Mouse (Mus musculus) midbrain, embryonic 11.5 days (tissue): ENCODE measurements around the gene Ophn1. TPM values are rescaled to one million over a fixed set of nuclear protein-coding genes. Genes with fewer than 3 reads are reported as not detected.
A peak's percentile ranks its signal among the peaks of the same experiment; 100 is the strongest.

Experiments used
- ATAC-seq: fragments of 200-750 bp; cut with Nextera tagmentation; 2 replicates; pipeline ENCODE4 v1.8.0; 2017; ENCODE audit warnings: moderate TSS enrichment, moderate library complexity; ENCODE audit not compliant: low FRiP score
- DNase-seq: peaks from one replicate; pipeline ENCODE4 v3.0.0; 2015; ENCODE audit warnings: low spot score; ENCODE audit errors: missing footprints
- H3K27ac ChIP-seq: fragments of 300-500 bp; sonication (generic); 2 replicates; pipeline ENCODE4 v1.5.1; 2014; ENCODE audit warnings: low read depth, low read length
- H3K27me3 ChIP-seq: fragments of 300-500 bp; sonication (generic); 2 replicates; pipeline ENCODE4 v1.6.1; 2014; ENCODE audit warnings: mild to moderate bottlenecking, low read length, moderate library complexity, mixed read lengths; ENCODE audit not compliant: control insufficient read depth, insufficient read depth
- H3K36me3 ChIP-seq: fragments of 300-500 bp; sonication (generic); 2 replicates; pipeline ENCODE4 v1.6.1; 2014; ENCODE audit warnings: mild to moderate bottlenecking, low read length, moderate library complexity, mixed read lengths; ENCODE audit not compliant: control insufficient read depth, insufficient read depth
- H3K4me1 ChIP-seq: fragments of 300-500 bp; sonication (generic); 2 replicates; pipeline ENCODE4 v1.6.1; 2014; ENCODE audit warnings: low read length; ENCODE audit not compliant: control insufficient read depth, insufficient read depth
- H3K4me2 ChIP-seq: fragments of 300-500 bp; sonication (generic); 2 replicates; pipeline ENCODE4 v1.6.1; 2014; ENCODE audit warnings: mild to moderate bottlenecking, moderate library complexity
- H3K4me3 ChIP-seq: fragments of 300-500 bp; sonication (generic); 2 replicates; pipeline ENCODE4 v1.5.1; 2014; ENCODE audit warnings: low read depth, low read length
- H3K9ac ChIP-seq: fragments of 300-500 bp; sonication (generic); 2 replicates; pipeline ENCODE4 v1.6.1; 2014; ENCODE audit warnings: low read length
- H3K9me3 ChIP-seq: fragments of 300-500 bp; sonication (generic); 2 replicates; pipeline ENCODE4 v1.6.1; 2016; ENCODE audit warnings: low read length; ENCODE audit not compliant: control insufficient read depth
- WGBS: fragments of 180-500 bp; shearing (Covaris S2); extraction: QIAGEN DNeasy Blood & Tissue Kit; methylation state at CpG from one replicate; pipeline ENCODE4 v1.1.7; 2014; 5-methylcytosine and 5-hydroxymethylcytosine counted together
- polyA plus RNA-seq: library from polyadenylated mRNA; unstranded; fragments of >200 nt; fragmentation: Nextera tagmentation; extraction: Ambion mirVana; gene quantifications from 2 replicates; pipeline ENCODE4 v1.2.1, GENCODE M21; 2014

The Ophn1 gene
- polyA plus RNA-seq, result 22.1 and 22.2 TPM in 2 replicates

- Histone ChIP-seq H3K9ac (peak within 1 kb of the TSS; percentile 70), H3K9me3 (no peaks in the 10 kb centered on the region), H3K36me3 (no peaks in the 10 kb centered on the region), H3K4me2 (peak within 1 kb of the TSS; percentile 48), H3K27ac (peak within 1 kb of the TSS; percentile 68), H3K4me1 (no peaks in the 10 kb centered on the region), H3K27me3 (peaks cover 6% of the 10 kb centered on the region; the same call in 1 of the 2 replicates), H3K4me3 (peak within 1 kb of the TSS; percentile 48)
- WGBS, result 20% methylated on average over 47 of the region's 48 CpGs
- DNase-seq (peak; percentile 93), ATAC-seq (peak; percentile 93)
These were observed at the start of gene Ophn1 for GRCm38 (mm10) chrX:98890406-98891116. Gene Ophn1 (minus strand): TSS chrX:98891025.

- Histone ChIP-seq H3K27ac (peak overlapping the region; percentile 81), H3K4me1 (peaks cover 4% of the 10 kb centered on the region; the same call in 1 of the 2 replicates), H3K9me3 (no peaks in the 10 kb centered on the region), H3K27me3 (no peaks in the 10 kb centered on the region), H3K4me3 (peak overlapping the region; percentile 51), H3K4me2 (peak overlapping the region; percentile 53), H3K9ac (peak overlapping the region; percentile 65), H3K36me3 (no peaks in the 10 kb centered on the region)
- DNase-seq (peak; percentile 98), ATAC-seq (peak; percentile 90)
- 30% methylated on average over 55 of the region's 57 CpGs for WGBS
These were observed 46.9 kb upstream of the Ophn1 start for GRCm38 (mm10) chrX:98937555-98938294.

GRCm38 (mm10) chrX:98936707-98937554, 46.1 kb upstream of the Ophn1 start:
- peak; percentile 98 for DNase-seq
- H3K4me3 ChIP-seq, result peak overlapping the region; percentile 51
- no peaks in the 10 kb centered on the region for H3K36me3 ChIP-seq
- 18% methylated on average over 66 of the region's 66 CpGs for WGBS
- ATAC-seq, result peak; percentile 93
- H3K9ac ChIP-seq, result peak overlapping the region; percentile 65
- no peaks in the 10 kb centered on the region for H3K9me3 ChIP-seq
- peak overlapping the region; percentile 81 for H3K27ac ChIP-seq
- H3K27me3 ChIP-seq, result no peaks in the 10 kb centered on the region
- peak overlapping the region; percentile 53 for H3K4me2 ChIP-seq
- H3K4me1 ChIP-seq, result peaks cover 4% of the 10 kb centered on the region; the same call in 1 of the 2 replicates

- peak within 1 kb of the TSS; percentile 51 for H3K4me3 ChIP-seq
- no peaks in the 10 kb centered on the region for H3K36me3 ChIP-seq
- H3K27me3 ChIP-seq, result no peaks in the 10 kb centered on the region
- peak within 1 kb of the TSS; percentile 81 for H3K27ac ChIP-seq
- no peak for DNase-seq
- H3K9me3 ChIP-seq, result no peaks in the 10 kb centered on the region
- ATAC-seq, result no peak
- peak within 1 kb of the TSS; percentile 53 for H3K4me2 ChIP-seq
- H3K9ac ChIP-seq, result peak within 1 kb of the TSS; percentile 65
- H3K4me1 ChIP-seq, result peaks cover 4% of the 10 kb centered on the region; the same call in 1 of the 2 replicates
- WGBS, result 76% methylated on average over 3 of the region's 3 CpGs
These were observed 45.3 kb upstream of the Ophn1 start, which contains the start of gene Yipf6 for GRCm38 (mm10) chrX:98936101-98936500. Gene Yipf6 (plus strand): TSS chrX:98936316.

GRCm38 (mm10) chrX:98919423-98919822, 28.6 kb upstream of the Ophn1 start:
- Histone ChIP-seq H3K9me3 (no peaks in the 10 kb centered on the region), H3K4me3 (no peak overlapping the region), H3K4me2 (no peak overlapping the region), H3K9ac (no peak overlapping the region), H3K27me3 (no peaks in the 10 kb centered on the region), H3K27ac (no peak overlapping the region), H3K4me1 (no peaks in the 10 kb centered on the region), H3K36me3 (no peaks in the 10 kb centered on the region)
- DNase-seq, result peak; percentile 86
- WGBS, result 29% methylated on average over 6 of the region's 6 CpGs
- ATAC-seq, result no peak

GRCm38 (mm10) chrX:98908910-98909309, 18.1 kb upstream of the Ophn1 start:
- WGBS, result 54% methylated on average over 1 of the region's 1 CpGs
- H3K27me3 ChIP-seq, result 0 out of 2 replicates have a peak, but pooled peaks cover 2% of the 10 kb centered on the region
- ATAC-seq, result no peak
- H3K9ac ChIP-seq, result no peak overlapping the region
- no peaks in the 10 kb centered on the region for H3K4me1 ChIP-seq
- no peak overlapping the region for H3K4me2 ChIP-seq
- no peak overlapping the region for H3K4me3 ChIP-seq
- DNase-seq, result no peak
- no peaks in the 10 kb centered on the region for H3K9me3 ChIP-seq
- H3K27ac ChIP-seq, result no peak overlapping the region
- no peaks in the 10 kb centered on the region for H3K36me3 ChIP-seq

GRCm38 (mm10) chrX:98904226-98904625, 13.4 kb upstream of the Ophn1 start:
- no peak overlapping the region for H3K4me2 ChIP-seq
- H3K4me3 ChIP-seq, result no peak overlapping the region
- H3K4me1 ChIP-seq, result no peaks in the 10 kb centered on the region
- H3K9ac ChIP-seq, result no peak overlapping the region
- DNase-seq (no peak), ATAC-seq (no peak)
- 91% methylated on average over 6 of the region's 6 CpGs for WGBS
- H3K9me3 ChIP-seq, result no peaks in the 10 kb centered on the region
- no peak overlapping the region for H3K27ac ChIP-seq
- H3K27me3 ChIP-seq, result no peaks in the 10 kb centered on the region
- no peaks in the 10 kb centered on the region for H3K36me3 ChIP-seq

- Histone ChIP-seq H3K36me3 (no peaks in the 10 kb centered on the region), H3K27me3 (no peaks in the 10 kb centered on the region), H3K9me3 (no peaks in the 10 kb centered on the region), H3K4me3 (no peak overlapping the region), H3K27ac (no peak overlapping the region), H3K9ac (no peak overlapping the region), H3K4me2 (no peak overlapping the region), H3K4me1 (no peaks in the 10 kb centered on the region)
- DNase-seq (no peak), ATAC-seq (no peak)
- 81% methylated on average over 3 of the region's 3 CpGs for WGBS
These were observed 7.5 kb upstream of the Ophn1 start for GRCm38 (mm10) chrX:98898307-98898706.
